Mouse (Mus musculus): Measurements from ENCODE around the gene Ptgds. TPM values are rescaled to one million over a fixed set of nuclear protein-coding genes. Genes with fewer than 3 reads are reported as not detected.

Gene Ptgds
- polyA plus RNA-seq, 1 experiment, result 9.3 TPM

DNA sequence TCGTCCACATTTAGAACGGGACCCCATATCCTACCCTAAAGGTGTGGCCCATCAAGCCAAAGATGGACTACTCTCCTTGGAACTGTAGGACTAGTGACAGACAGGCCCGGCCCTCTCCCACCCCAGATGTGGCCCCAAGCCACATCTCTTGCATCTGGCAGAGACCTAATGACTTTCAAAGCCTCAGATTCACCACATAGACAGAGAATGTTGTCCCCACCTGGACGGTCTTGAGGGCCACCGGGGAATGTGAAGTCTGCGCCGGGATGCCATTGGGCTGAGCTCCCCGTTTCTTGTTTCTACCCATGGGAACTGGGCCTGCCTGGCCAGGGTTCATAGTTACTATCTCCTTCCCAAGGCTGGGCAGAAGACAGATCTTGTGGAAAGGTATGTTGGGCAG is 7.7 kb upstream of the Ptgds start:
- 81% methylated on average over 8 of the region's 8 CpGs for WGBS

DNA sequence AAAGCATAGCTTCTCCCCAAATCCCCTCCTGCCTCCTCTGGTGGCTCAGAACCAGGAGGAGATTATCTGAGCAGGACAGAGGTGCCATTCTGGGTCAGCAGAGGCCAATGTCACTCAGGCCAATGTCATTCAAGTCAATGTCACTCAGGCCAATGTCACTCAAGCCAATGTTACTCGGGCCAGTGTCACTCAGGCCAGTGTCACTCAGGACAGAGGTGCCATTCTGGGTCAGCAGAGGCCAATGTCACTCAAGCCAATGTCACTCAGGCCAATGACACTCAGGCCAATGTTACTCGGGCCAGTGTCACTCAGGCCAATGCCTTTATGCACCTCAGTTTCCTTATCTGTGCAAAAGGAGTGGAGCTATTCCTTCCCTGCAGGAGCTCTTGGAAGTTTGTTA is 2.7 kb upstream of the Ptgds start:
- Histone ChIP-seq H3K27ac (ENCODE audit: control insufficient read depth, insufficient read depth, low read depth, low read length, poor library complexity) (no peak overlapping the region), H3K4me1 (ENCODE audit: control insufficient read depth, insufficient read depth, low read length) (no peaks in the 10 kb centered on the region), H3K4me3 (replicated peaks; ENCODE audit: control insufficient read depth, low read depth, low read length) (no peak overlapping the region)
- TF ChIP-seq CTCF (IDR thresholded peaks at IDR 0.05; ENCODE audit: control insufficient read depth, insufficient read depth, low read length), result no peak
- TF ChIP-seq POLR2A (IDR thresholded peaks at IDR 0.05; ENCODE audit: borderline replicate concordance, control insufficient read depth, low read depth, low read length), result no peak
- 77% methylated on average over 2 of the region's 2 CpGs for whole genome bisulfite sequencing

More for the DNA sequence above, 7.7 kb upstream of the Ptgds start:
- Histone ChIP-seq H3K27ac (ENCODE audit: control insufficient read depth, insufficient read depth, low read depth, low read length, poor library complexity) (no peak overlapping the region), H3K4me1 (ENCODE audit: control insufficient read depth, insufficient read depth, low read length) (no peaks in the 10 kb centered on the region; the same call in 1 of the 2 replicates), H3K4me3 (replicated peaks; ENCODE audit: control insufficient read depth, low read depth, low read length) (no peak overlapping the region)
- TF ChIP-seq CTCF (IDR thresholded peaks at IDR 0.05; ENCODE audit: control insufficient read depth, insufficient read depth, low read length) (no peak), POLR2A (IDR thresholded peaks at IDR 0.05; ENCODE audit: borderline replicate concordance, control insufficient read depth, low read depth, low read length) (no peak)

DNA sequence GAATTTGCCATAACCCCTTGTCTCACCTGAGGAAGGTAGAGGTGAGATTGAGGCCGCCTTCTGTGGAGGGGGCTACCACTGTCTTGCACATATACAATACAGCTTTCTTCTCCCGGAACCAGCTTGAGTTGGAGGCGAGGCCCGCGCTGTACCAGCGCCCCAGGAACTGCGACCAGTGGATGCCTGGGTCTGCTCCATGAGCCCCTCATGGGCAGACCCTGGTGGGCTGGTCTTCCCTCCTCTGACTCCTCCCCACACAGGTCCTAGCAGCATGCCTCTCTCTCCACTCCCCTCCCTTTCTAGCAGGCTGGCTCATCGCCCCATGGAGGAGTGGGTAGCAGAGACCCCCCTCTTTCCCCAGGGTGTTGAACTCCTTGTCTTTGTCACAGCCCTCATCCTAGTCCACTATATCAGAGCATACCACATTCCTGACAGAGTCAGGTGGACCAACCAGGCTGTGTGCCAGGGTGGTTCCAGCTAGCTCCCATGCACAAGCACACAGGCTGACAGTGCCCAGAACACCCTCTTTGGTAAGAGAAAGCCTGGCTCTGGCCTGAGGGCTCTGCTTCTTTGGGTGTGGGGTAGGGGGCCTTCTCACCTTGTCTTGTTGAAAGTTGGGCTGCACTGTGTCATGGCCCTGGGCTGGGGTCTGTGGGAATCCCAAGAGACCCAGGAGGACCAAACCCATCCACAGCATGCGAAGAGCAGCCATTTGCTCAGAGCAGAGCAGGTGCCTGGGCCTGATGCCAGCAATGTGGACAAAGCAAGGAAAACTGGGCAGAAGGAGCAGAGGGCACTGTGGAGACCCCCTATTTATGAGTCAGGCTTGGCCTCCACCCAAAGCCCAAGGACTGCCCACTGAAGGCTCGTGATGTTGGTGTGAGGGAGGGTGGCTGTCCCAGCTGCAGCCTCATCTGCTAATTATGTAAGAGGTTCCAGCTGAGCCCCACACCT is 607 bp downstream of the Ptgds start:
- H3K27ac ChIP-seq (ENCODE audit: control insufficient read depth, insufficient read depth, low read depth, low read length, poor library complexity), result no peak overlapping the region
- peaks cover 3% of the 10 kb centered on the region for H3K4me1 ChIP-seq (ENCODE audit: control insufficient read depth, insufficient read depth, low read length)
- WGBS, result 81% methylated on average over 10 of the region's 10 CpGs
- no peak overlapping the region for H3K4me3 ChIP-seq (replicated peaks; ENCODE audit: control insufficient read depth, low read depth, low read length)
- no peak for TF ChIP-seq POLR2A (IDR thresholded peaks at IDR 0.05; ENCODE audit: borderline replicate concordance, control insufficient read depth, low read depth, low read length)
- no peak for TF ChIP-seq CTCF (IDR thresholded peaks at IDR 0.05; ENCODE audit: control insufficient read depth, insufficient read depth, low read length)

DNA sequence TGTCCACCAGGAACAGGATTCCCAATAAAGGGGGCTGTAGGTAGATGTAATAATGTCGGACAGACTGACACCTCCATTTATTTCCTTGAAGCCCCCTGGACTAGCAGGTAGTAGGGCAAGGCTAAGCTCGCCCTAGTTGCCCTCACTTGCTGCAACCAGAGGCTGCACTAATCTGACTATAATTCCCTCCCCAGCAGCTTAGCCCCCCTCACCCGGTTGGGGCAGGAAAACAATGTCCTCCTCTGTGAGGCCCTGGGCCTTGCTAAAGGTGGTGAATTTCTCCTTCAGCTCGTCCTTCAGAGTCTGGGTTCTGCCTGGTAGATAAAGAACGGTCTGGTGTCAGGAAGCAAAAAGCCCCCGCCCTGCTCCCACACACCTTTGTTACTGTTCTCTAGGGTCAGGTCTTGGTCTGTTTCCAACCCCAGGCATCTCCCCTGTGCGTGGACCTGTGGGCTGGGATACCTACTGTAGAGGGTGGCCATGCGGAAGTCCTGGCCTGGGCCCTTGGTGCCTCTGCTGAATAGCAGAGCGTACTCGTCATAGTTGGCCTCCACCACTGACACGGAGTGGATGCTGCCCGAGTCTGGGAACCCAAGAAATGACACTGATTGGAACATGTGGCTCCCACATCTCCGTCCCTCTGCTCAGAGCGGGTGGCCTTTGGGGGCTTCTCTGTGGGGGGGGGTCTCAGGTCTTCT is 2.1 kb downstream of the Ptgds start:
- H3K4me1 ChIP-seq (ENCODE audit: control insufficient read depth, insufficient read depth, low read length), result peaks cover 3% of the 10 kb centered on the region
- H3K4me3 ChIP-seq (replicated peaks; ENCODE audit: control insufficient read depth, low read depth, low read length), result no peak overlapping the region
- TF ChIP-seq POLR2A (IDR thresholded peaks at IDR 0.05; ENCODE audit: borderline replicate concordance, control insufficient read depth, low read depth, low read length) (no peak), CTCF (IDR thresholded peaks at IDR 0.05; ENCODE audit: control insufficient read depth, insufficient read depth, low read length) (no peak)
- H3K27ac ChIP-seq (ENCODE audit: control insufficient read depth, insufficient read depth, low read depth, low read length, poor library complexity), result no peak overlapping the region
- WGBS, result 71% methylated on average over 14 of the region's 14 CpGs

DNA sequence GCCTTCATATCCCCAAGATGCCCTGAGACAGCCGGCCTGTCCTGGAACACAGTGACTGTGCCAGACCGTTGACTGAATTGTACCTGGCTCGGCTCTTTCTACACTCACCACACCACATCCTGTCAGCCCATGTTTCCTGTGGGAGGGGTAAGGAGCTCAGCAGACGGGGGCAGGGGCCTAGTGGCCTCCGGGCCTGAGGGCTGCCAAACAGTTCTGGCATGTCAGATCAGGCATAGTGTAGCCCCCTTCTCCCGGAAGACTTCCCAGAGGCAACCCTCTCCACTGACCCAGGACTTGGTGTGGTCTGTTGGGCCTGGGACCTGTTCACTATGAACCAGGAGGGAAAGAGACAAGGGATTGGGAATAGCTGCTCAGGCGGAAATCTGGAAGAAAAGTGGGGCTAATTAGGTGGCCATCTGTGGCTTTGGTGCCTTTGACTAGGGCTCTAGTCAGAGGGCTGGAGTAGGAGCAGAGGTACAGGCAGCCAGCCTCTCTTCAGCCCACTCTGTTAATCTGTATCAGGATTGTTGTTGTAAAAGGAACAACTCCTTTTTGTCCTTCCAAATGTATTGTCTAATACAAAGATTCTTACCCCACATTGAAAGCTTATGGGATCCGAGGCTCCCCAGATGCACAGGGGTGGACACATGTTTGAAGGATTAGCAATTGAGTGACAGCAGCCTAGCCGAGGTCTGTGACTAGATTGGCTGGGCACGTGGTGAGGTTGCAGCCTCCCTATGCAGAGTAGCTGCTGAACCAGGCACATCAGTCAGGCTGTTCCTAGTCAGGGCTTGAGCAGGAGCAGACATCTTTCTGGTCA is 3.8 kb downstream of the Ptgds start:
- Histone ChIP-seq H3K4me1 (ENCODE audit: control insufficient read depth, insufficient read depth, low read length) (peaks cover 7% of the 10 kb centered on the region), H3K4me3 (replicated peaks; ENCODE audit: control insufficient read depth, low read depth, low read length) (peak overlapping the region; percentile 62), H3K27ac (ENCODE audit: control insufficient read depth, insufficient read depth, low read depth, low read length, poor library complexity) (peak overlapping the region; percentile 98)
- peak; percentile 57 for TF ChIP-seq POLR2A (IDR thresholded peaks at IDR 0.05; ENCODE audit: borderline replicate concordance, control insufficient read depth, low read depth, low read length)
- no peak for TF ChIP-seq CTCF (IDR thresholded peaks at IDR 0.05; ENCODE audit: control insufficient read depth, insufficient read depth, low read length)
- 6% methylated on average over 10 of the region's 10 CpGs for WGBS

GRCm38 (mm10) chr2:25465256-25465655 is 4.6 kb downstream of the Ptgds start:
- Histone ChIP-seq H3K4me1 (ENCODE audit: control insufficient read depth, insufficient read depth, low read length) (peaks cover 7% of the 10 kb centered on the region), H3K4me3 (replicated peaks; ENCODE audit: control insufficient read depth, low read depth, low read length) (peak overlapping the region; percentile 62), H3K27ac (ENCODE audit: control insufficient read depth, insufficient read depth, low read depth, low read length, poor library complexity) (peak overlapping the region; percentile 98)
- TF ChIP-seq POLR2A (IDR thresholded peaks at IDR 0.05; ENCODE audit: borderline replicate concordance, control insufficient read depth, low read depth, low read length), result no peak
- no peak for TF ChIP-seq CTCF (IDR thresholded peaks at IDR 0.05; ENCODE audit: control insufficient read depth, insufficient read depth, low read length)
- whole genome bisulfite sequencing, result 34% methylated on average over 2 of the region's 2 CpGs

GRCm38 (mm10) chr2:25463630-25464029 is 6.2 kb downstream of the Ptgds start:
- TF ChIP-seq CTCF (IDR thresholded peaks at IDR 0.05; ENCODE audit: control insufficient read depth, insufficient read depth, low read length) (no peak), POLR2A (IDR thresholded peaks at IDR 0.05; ENCODE audit: borderline replicate concordance, control insufficient read depth, low read depth, low read length) (no peak)
- H3K27ac ChIP-seq (ENCODE audit: control insufficient read depth, insufficient read depth, low read depth, low read length, poor library complexity), result no peak overlapping the region
- no peak overlapping the region for H3K4me3 ChIP-seq (replicated peaks; ENCODE audit: control insufficient read depth, low read depth, low read length)
- 83% methylated on average over 3 of the region's 3 CpGs for WGBS
- H3K4me1 ChIP-seq (ENCODE audit: control insufficient read depth, insufficient read depth, low read length), result peaks cover 7% of the 10 kb centered on the region
